Mouse (Mus musculus): ENCODE measurements around the gene Mageb5. TPM values are rescaled to one million over a fixed set of nuclear protein-coding genes. Genes with fewer than 3 reads are reported as not detected.
"Not testable (repeated sequence)": the region's sequence is repeated elsewhere in the genome, so short reads cannot be mapped to it uniquely, and the experiment has no call there.

Mageb5 gene
- total RNA-seq (2021) (not detected), polyA plus RNA-seq (2012; rRNA removed) (not detected in 2 replicates)
- long read RNA-seq: 0 reads

GRCm38 (mm10) chrX:91782918-91783317 is at the start of gene Mageb5:
Gene Mageb5, minus strand, starts transcription at chrX:91783018.
- DNase-seq: not testable (repeated sequence)

GRCm38 (mm10) chrX:91759591-91760226 is 23.1 kb downstream of the Mageb5 start:
- DNase-seq: not testable (repeated sequence)

Other genes with a start within 250 kb of the Mageb5 start
- not detected for gene 1700084M14Rik, start 207.1 kb downstream of the Mageb5 start, total RNA-seq (2021)
- not detected in 2 replicates for gene 1700084M14Rik, start 207.1 kb downstream of the Mageb5 start, polyA plus RNA-seq (2012; rRNA removed)
- not detected for gene Gm14781, start 150.8 kb downstream of the Mageb5 start, total RNA-seq (2021)
- not detected in 2 replicates for gene Gm14781, start 150.8 kb downstream of the Mageb5 start, polyA plus RNA-seq (2012; rRNA removed)
- not detected for gene Mageb1, start 233.3 kb upstream of the Mageb5 start, total RNA-seq (2021)
- gene Mageb1, start 233.3 kb upstream of the Mageb5 start, polyA plus RNA-seq (2012; rRNA removed): not detected in 2 replicates

All from adrenal gland, adult 2 months (tissue).